Mouse (Mus musculus) heart, adult 18-20 months (tissue): ENCODE results near the gene Kmt2e. TPM values are rescaled to one million over a fixed set of nuclear protein-coding genes. Genes with fewer than 3 reads are reported as not detected.

Experiments
- DNase-seq, 2 experiments: peaks; one replicate each; pipeline ENCODE4 v3.0.0; 2021 to 2022; ENCODE audit warnings: mixed read lengths in 1 of 2
- long read RNA-seq, 2 experiments: library from polyadenylated mRNA; stranded (forward); transcript quantifications; one replicate each; pipeline ENCODE4 v2.0.0; 2021
- total RNA-seq, 2 experiments: library from RNA; stranded (reverse); gene quantifications; 2 replicates each; pipeline ENCODE4 v1.2.3; 2021

Kmt2e gene
- total RNA-seq = 10 to 100 TPM; 40.6 to 45.0 TPM
- long read RNA-seq, experiment 1, partial matches to known transcripts = 9 of 14 reads
- long read RNA-seq, experiment 1, other reads (novel, unspliced or antisense) = 5 of 14 reads
- long read RNA-seq, experiment 2, partial matches to known transcripts = 5 of 8 reads
- long read RNA-seq, experiment 2, other reads (novel, unspliced or antisense) = 3 of 8 reads

GRCm38 (mm10) chr5:23433720-23434597 lies at the start of gene Kmt2e:
Gene Kmt2e, plus strand, starts transcription at chr5:23434441.
- DNase-seq = peak; percentile 95

GRCm38 (mm10) chr5:23385136-23385535 lies 49.1 kb upstream of the Kmt2e start:
- peak; percentile 40 to 61 for DNase-seq

GRCm38 (mm10) chr5:23385763-23386217 lies 48.5 kb upstream of the Kmt2e start:
- peak in 1 of 2 experiments; percentile 37 for DNase-seq

- DNase-seq = peak; percentile 92 to 98
Measured at GRCm38 (mm10) chr5:23386562-23387312, 47.5 kb upstream of the Kmt2e start.

- no peak for DNase-seq
Measured at GRCm38 (mm10) chr5:23387313-23387666, 47.0 kb upstream of the Kmt2e start.

- DNase-seq = peak in 1 of 2 experiments; percentile 23
Measured at GRCm38 (mm10) chr5:23388091-23388490, 46.1 kb upstream of the Kmt2e start.

GRCm38 (mm10) chr5:23389601-23390305 lies 44.5 kb upstream of the Kmt2e start:
- DNase-seq = no peak

- no peak for DNase-seq
Measured at GRCm38 (mm10) chr5:23391714-23392113, 42.5 kb upstream of the Kmt2e start.

GRCm38 (mm10) chr5:23393870-23394269 lies 40.4 kb upstream of the Kmt2e start:
- DNase-seq = no peak

GRCm38 (mm10) chr5:23394366-23395145 lies 39.7 kb upstream of the Kmt2e start:
- DNase-seq = peak; percentile 61 to 66

- no peak for DNase-seq
Measured at GRCm38 (mm10) chr5:23395721-23396120, 38.5 kb upstream of the Kmt2e start.

- DNase-seq = no peak
Measured at GRCm38 (mm10) chr5:23396756-23397155, 37.5 kb upstream of the Kmt2e start.

GRCm38 (mm10) chr5:23400156-23400555 lies 34.1 kb upstream of the Kmt2e start:
- no peak for DNase-seq

- DNase-seq = no peak
Measured at GRCm38 (mm10) chr5:23400868-23401267, 33.4 kb upstream of the Kmt2e start.

GRCm38 (mm10) chr5:23401368-23401767 lies 32.9 kb upstream of the Kmt2e start:
- no peak for DNase-seq

GRCm38 (mm10) chr5:23401999-23402398 lies 32.2 kb upstream of the Kmt2e start:
- no peak for DNase-seq

GRCm38 (mm10) chr5:23403161-23403560 lies 31.1 kb upstream of the Kmt2e start:
- DNase-seq = no peak

GRCm38 (mm10) chr5:23405666-23406404 lies 28.4 kb upstream of the Kmt2e start:
- DNase-seq = no peak

- DNase-seq = no peak
Measured at GRCm38 (mm10) chr5:23406405-23406745, 27.9 kb upstream of the Kmt2e start.

GRCm38 (mm10) chr5:23408106-23408505 lies 26.1 kb upstream of the Kmt2e start:
- DNase-seq = peak; percentile 82 to 88
